Mouse (Mus musculus): ENCODE data around the gene Dlgap1.

DNA sequence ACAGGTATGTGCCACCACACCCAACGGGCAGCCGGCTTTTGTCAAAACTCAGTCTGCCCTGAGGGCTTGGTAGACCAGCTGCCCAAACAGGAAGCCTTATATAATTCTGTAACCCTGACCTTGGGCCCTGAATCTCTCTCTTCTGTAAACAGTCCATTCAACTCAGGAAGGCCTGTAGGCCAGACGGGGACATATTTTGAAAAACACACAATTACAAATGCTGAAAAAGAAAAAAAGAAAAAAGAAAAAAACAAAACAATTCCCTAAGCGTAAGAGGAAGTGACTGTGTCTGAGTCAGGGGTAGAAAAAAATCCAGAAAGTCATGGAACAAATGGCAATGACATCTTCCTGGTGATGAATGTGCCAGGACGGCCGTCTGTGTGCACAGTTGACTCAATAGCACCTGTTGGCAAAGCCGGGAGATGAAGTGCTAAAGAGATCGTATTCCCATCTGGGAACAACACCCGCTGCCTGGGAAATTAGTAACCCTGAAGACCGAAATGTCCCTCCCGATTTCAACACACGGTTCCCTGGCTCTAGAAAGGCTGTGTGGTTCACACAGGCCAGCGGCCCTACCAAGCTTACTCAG lies 784.7 kb downstream of the Dlgap1 start:
- TF ChIP-seq CTCF (IDR thresholded peaks at IDR 0.05; ENCODE audit: extremely low read depth, insufficient read depth, low read length) (no peak), POLR2A (IDR thresholded peaks at IDR 0.05; ENCODE audit: extremely low read depth, insufficient read depth, low read length) (no peak)
